Mouse (Mus musculus) gastrocnemius, adult 18-20 months (tissue): ENCODE results near the gene Plcb3. TPM values are rescaled to one million over a fixed set of nuclear protein-coding genes. Genes with fewer than 3 reads are reported as not detected.

Experiments used
- DNase-seq: peaks from one replicate; pipeline ENCODE4 v3.0.0; 2021; ENCODE audit warnings: low spot score
- microRNA-seq: library from miRNA; unstranded; fragments of <30 nt; microRNA quantifications from one replicate; pipeline ENCODE4 v1.2.0, GENCODE M21; 2021
- total RNA-seq, 2 experiments: library from RNA; stranded (reverse); gene quantifications; 2 replicates each; pipeline ENCODE4 v1.2.3; 2021

Plcb3 gene
- total RNA-seq, 2 experiments from 2014 or later, result 10.2 to 11.3 TPM

GRCm38 (mm10) chr19:6904846-6905245 is 71.4 kb downstream of the Plcb3 start:
- DNase-seq, result no peak

GRCm38 (mm10) chr19:6903031-6903430 is 73.2 kb downstream of the Plcb3 start:
- no peak for DNase-seq

Small RNA genes lying within 50 kb of the gene (microRNA-seq; reads per million reads assigned to microRNA genes)
- gene Mir6990, result 1.0 reads per million

Other genes starting within 250 kb of the Plcb3 start
- 10 to 100 TPM in 1 of 2 experiments, 1 to 10 TPM in 1; 9.1 to 10.6 TPM for gene Rps6ka4, start 135.8 kb downstream of the Plcb3 start, total RNA-seq
- under 1 TPM; 0.46 to 0.74 TPM for gene Ccdc88b, start 118.3 kb downstream of the Plcb3 start, total RNA-seq
- 10 to 100 TPM; 43.9 to 44.7 TPM for gene Trmt112, start 66.8 kb downstream of the Plcb3 start, total RNA-seq
- gene Prdx5, start 66.4 kb downstream of the Plcb3 start, total RNA-seq, result 100 to 1,000 TPM; 219 to 239 TPM
- 10 to 100 TPM; 76.5 to 93.1 TPM for gene Esrra, start 54.7 kb downstream of the Plcb3 start, total RNA-seq
- gene Catsperz, start 51.1 kb downstream of the Plcb3 start, total RNA-seq, result not detected
- gene Kcnk4, start 42.0 kb downstream of the Plcb3 start, total RNA-seq, result not detected
- 10 to 100 TPM in 1 of 2 experiments, 1 to 10 TPM in 1; 9.7 to 12.2 TPM for gene Bad, start 34.6 kb downstream of the Plcb3 start, total RNA-seq
- 10 to 100 TPM; 10.0 to 10.4 TPM for gene Gpr137, start 34.0 kb downstream of the Plcb3 start, total RNA-seq
- gene Ppp1r14b, start 1.5 kb downstream of the Plcb3 start, total RNA-seq, result 100 to 1,000 TPM; 117 to 145 TPM
- 10 to 100 TPM in 1 of 2 experiments, 1 to 10 TPM in 1; 8.2 to 13.1 TPM for gene Fkbp2, start 4.0 kb upstream of the Plcb3 start, total RNA-seq
- 100 to 1,000 TPM; 181 to 206 TPM for gene Vegfb, start 11.2 kb upstream of the Plcb3 start, total RNA-seq
- 10 to 100 TPM; 33.9 to 38.4 TPM for gene Dnajc4, start 16.1 kb upstream of the Plcb3 start, total RNA-seq
- gene Nudt22, start 19.6 kb upstream of the Plcb3 start, total RNA-seq, result 10 to 100 TPM; 12.0 to 13.7 TPM
- 10 to 100 TPM; 24.4 to 26.4 TPM for gene Trpt1, start 19.7 kb upstream of the Plcb3 start, total RNA-seq
- gene Fermt3, start 43.0 kb upstream of the Plcb3 start, total RNA-seq, result under 1 TPM; 0.64 to 0.93 TPM
- gene Stip1, start 63.5 kb upstream of the Plcb3 start, total RNA-seq, result 10 to 100 TPM; 89.7 to 98.5 TPM
- 100 to 1,000 TPM; 276 to 311 TPM for gene Macrod1, start 80.3 kb upstream of the Plcb3 start, total RNA-seq
- 1 to 10 TPM; 1.1 to 1.9 TPM for gene Flrt1, start 129.3 kb upstream of the Plcb3 start, total RNA-seq
- 10 to 100 TPM; 50.8 to 57.0 TPM for gene Otub1, start 229.8 kb upstream of the Plcb3 start, total RNA-seq
- 100 to 1,000 TPM in 1 of 2 experiments, 10 to 100 TPM in 1; 72.3 to 102 TPM for gene Cox8a, start 241.1 kb upstream of the Plcb3 start, total RNA-seq